Mouse (Mus musculus) liver, postnatal 0 days (tissue): ENCODE results near the gene Olfr1396. TPM values are rescaled to one million over a fixed set of nuclear protein-coding genes. Genes with fewer than 3 reads are reported as not detected.

Source experiments
- ATAC-seq: fragments of 200-750 bp; cut with Nextera tagmentation; 2 replicates; pipeline ENCODE4 v1.8.0; 2017; ENCODE audit warnings: mild to moderate bottlenecking, moderate library complexity
- DNase-seq: peaks from one replicate; pipeline ENCODE4 v3.0.0-alpha.2; 2016
- H3K27ac ChIP-seq: fragments of 300-500 bp; sonication (generic); 2 replicates; pipeline ENCODE4 v1.5.1; 2014; ENCODE audit warnings: antibody characterized with exemption, moderate library complexity, mild to moderate bottlenecking, low read depth
- H3K27me3 ChIP-seq: fragments of 300-500 bp; sonication (generic); 2 replicates; pipeline ENCODE4 v1.6.1; 2014; ENCODE audit warnings: low read length, control low read depth, mixed read lengths; ENCODE audit not compliant: insufficient read depth
- H3K36me3 ChIP-seq: fragments of 300-500 bp; sonication (generic); replicated peaks from 2 replicates; pipeline ENCODE4 v1.6.1; 2014; ENCODE audit warnings: mild to moderate bottlenecking, control low read depth, low read length, moderate library complexity, mixed read lengths; ENCODE audit not compliant: insufficient read depth
- H3K4me1 ChIP-seq: fragments of 300-500 bp; sonication (generic); 2 replicates; pipeline ENCODE4 v1.6.1; 2014; ENCODE audit warnings: antibody characterized with exemption, mild to moderate bottlenecking, control low read depth; ENCODE audit not compliant: insufficient read depth
- H3K4me2 ChIP-seq: fragments of 300-500 bp; sonication (generic); 2 replicates; pipeline ENCODE4 v1.6.1; 2014; ENCODE audit warnings: low read depth, mild to moderate bottlenecking, low read length, moderate library complexity, mixed read lengths
- H3K4me3 ChIP-seq: fragments of 300-500 bp; sonication (generic); 2 replicates; pipeline ENCODE4 v1.5.1; 2014; ENCODE audit warnings: low read depth, low read length
- H3K9ac ChIP-seq: fragments of 300-500 bp; sonication (generic); replicated peaks from 2 replicates; pipeline ENCODE4 v1.6.1; 2014; ENCODE audit warnings: mild to moderate bottlenecking, moderate library complexity
- H3K9me3 ChIP-seq: fragments of 300-500 bp; sonication (generic); 2 replicates; pipeline ENCODE4 v1.6.1; 2016; ENCODE audit warnings: mild to moderate bottlenecking, control low read depth, low read length, mixed read lengths
- CTCF ChIP-seq: sonication (generic); IDR thresholded peaks from 2 replicates; pipeline ENCODE4 v1.5.1; 2016; ENCODE audit warnings: antibody characterized with exemption, low read depth
- EP300 ChIP-seq: IDR thresholded peaks from 2 replicates; pipeline ENCODE4 v1.6.1; 2016; ENCODE audit warnings: antibody characterized with exemption, low read depth, mild to moderate bottlenecking
- WGBS: fragments of 180-500 bp; shearing (Covaris S2); extraction: QIAGEN DNeasy Blood & Tissue Kit; methylation state at CpG from one replicate; pipeline ENCODE4 v1.1.7; 2014; ENCODE audit not compliant: insufficient replicate concordance; 5-methylcytosine and 5-hydroxymethylcytosine counted together
- polyA plus RNA-seq: library from polyadenylated mRNA; unstranded; fragments of >200 nt; fragmentation: Nextera tagmentation; extraction: Ambion mirVana; gene quantifications from 2 replicates; pipeline ENCODE4 v1.2.1, GENCODE M21; 2015

Gene Olfr1396
- polyA plus RNA-seq, 1 experiment from 2014 or later: not detected

GRCm38 (mm10) chr11:49103047-49103693, 11.5 kb downstream of the Olfr1396 start:
- ATAC-seq: peak; percentile 70
- Histone ChIP-seq H3K9me3 (no peaks in the 10 kb centered on the region), H3K36me3 (0 out of 2 replicates have a peak, but pooled peaks cover 2% of the 10 kb centered on the region), H3K4me3 (no peak overlapping the region), H3K27me3 (no peaks in the 10 kb centered on the region), H3K9ac (no peak overlapping the region), H3K27ac (0 out of 2 replicates have a peak overlapping the region, but pooled peaks have one; percentile 32), H3K4me1 (peaks cover 11% of the 10 kb centered on the region), H3K4me2 (no peak overlapping the region)
- 15% methylated on average over 8 of the region's 8 CpGs for WGBS
- peak; percentile 93 for DNase-seq
- TF ChIP-seq EP300: peak; percentile 46
- TF ChIP-seq CTCF: peak; percentile 97

GRCm38 (mm10) chr11:49101500-49101899, 13.2 kb downstream of the Olfr1396 start:
- Histone ChIP-seq H3K9ac (no peak overlapping the region), H3K4me3 (no peak overlapping the region), H3K27me3 (no peaks in the 10 kb centered on the region), H3K36me3 (peaks cover 8% of the 10 kb centered on the region; the same call in 1 of the 2 replicates), H3K27ac (no peak overlapping the region), H3K4me2 (no peak overlapping the region), H3K4me1 (peaks cover 11% of the 10 kb centered on the region), H3K9me3 (no peaks in the 10 kb centered on the region)
- WGBS: 44% methylated on average over 5 of the region's 5 CpGs
- ATAC-seq (no peak), DNase-seq (no peak)
- TF ChIP-seq EP300 (no peak), CTCF (no peak)

GRCm38 (mm10) chr11:49100409-49100808, 14.3 kb downstream of the Olfr1396 start:
- Histone ChIP-seq H3K9ac (no peak overlapping the region), H3K27me3 (no peaks in the 10 kb centered on the region), H3K27ac (no peak overlapping the region), H3K4me1 (peaks cover 11% of the 10 kb centered on the region), H3K4me2 (no peak overlapping the region), H3K4me3 (no peak overlapping the region), H3K9me3 (no peaks in the 10 kb centered on the region), H3K36me3 (peaks cover 14% of the 10 kb centered on the region)
- ATAC-seq (no peak), DNase-seq (peak; percentile 62)
- TF ChIP-seq CTCF (no peak), EP300 (no peak)
- 71% methylated on average over 3 of the region's 3 CpGs for WGBS

- DNase-seq: no peak
- H3K9me3 ChIP-seq: no peaks in the 10 kb centered on the region
- no peaks in the 10 kb centered on the region for H3K27me3 ChIP-seq
- ATAC-seq: no peak
- TF ChIP-seq CTCF: no peak
- TF ChIP-seq EP300: no peak
- no peak overlapping the region for H3K27ac ChIP-seq
- H3K4me3 ChIP-seq: no peak overlapping the region
- H3K9ac ChIP-seq: no peak overlapping the region
- no peak overlapping the region for H3K4me2 ChIP-seq
- WGBS: 92% methylated on average over 4 of the region's 4 CpGs
- peaks cover 15% of the 10 kb centered on the region for H3K4me1 ChIP-seq
- H3K36me3 ChIP-seq: peaks cover 20% of the 10 kb centered on the region
Observed at GRCm38 (mm10) chr11:49095367-49095766, 19.3 kb downstream of the Olfr1396 start.

- WGBS: 74% methylated on average over 6 of the region's 6 CpGs
- H3K27ac ChIP-seq: no peak overlapping the region
- no peak for ATAC-seq
- no peaks in the 10 kb centered on the region for H3K27me3 ChIP-seq
- peaks cover 20% of the 10 kb centered on the region for H3K36me3 ChIP-seq
- no peak overlapping the region for H3K9ac ChIP-seq
- TF ChIP-seq EP300 (no peak), CTCF (no peak)
- no peak overlapping the region for H3K4me3 ChIP-seq
- no peak for DNase-seq
- no peak overlapping the region for H3K4me2 ChIP-seq
- no peaks in the 10 kb centered on the region for H3K9me3 ChIP-seq
- H3K4me1 ChIP-seq: peaks cover 22% of the 10 kb centered on the region
Observed at GRCm38 (mm10) chr11:49093861-49094660, 20.6 kb downstream of the Olfr1396 start.

- WGBS: 70% methylated on average over 2 of the region's 2 CpGs
- Histone ChIP-seq H3K9me3 (no peaks in the 10 kb centered on the region), H3K4me1 (peaks cover 34% of the 10 kb centered on the region), H3K27me3 (no peaks in the 10 kb centered on the region), H3K9ac (no peak overlapping the region), H3K36me3 (peaks cover 17% of the 10 kb centered on the region), H3K4me3 (no peak overlapping the region), H3K27ac (peak overlapping the region; percentile 36; the same call in 1 of the 2 replicates), H3K4me2 (no peak overlapping the region)
- DNase-seq (no peak), ATAC-seq (no peak)
- TF ChIP-seq CTCF (no peak), EP300 (no peak)
Observed at GRCm38 (mm10) chr11:49092786-49093185, 21.9 kb downstream of the Olfr1396 start.
